Mouse (Mus musculus): ENCODE data around the gene Pcdh8. TPM values are rescaled to one million over a fixed set of nuclear protein-coding genes. Genes with fewer than 3 reads are reported as not detected.

Pcdh8 gene
- not detected for polyA plus RNA-seq (2017; shearing (Covaris generic))

DNA sequence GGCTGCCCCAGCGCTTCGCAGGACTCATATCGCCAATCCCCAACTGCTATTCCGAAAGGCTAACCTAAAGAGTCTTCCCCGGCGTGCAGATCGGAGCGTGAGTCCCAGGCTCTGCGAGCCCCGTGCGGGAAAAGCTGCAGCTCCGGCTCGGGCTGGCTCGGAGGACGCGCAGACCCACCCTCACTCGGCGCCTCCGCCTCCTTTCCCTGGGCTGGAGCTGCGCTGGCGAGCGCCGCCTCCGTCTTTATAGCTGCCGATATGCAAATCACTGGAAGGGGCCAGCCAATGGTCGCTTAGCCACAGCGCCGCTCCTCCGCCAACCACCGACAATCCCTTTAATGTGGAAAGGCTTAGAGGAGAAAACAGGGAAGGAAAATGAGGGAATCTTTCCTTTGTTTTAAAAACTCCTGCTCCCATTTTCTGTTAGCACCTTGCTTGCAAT, at the start of gene Pcdh8:
Gene Pcdh8, minus strand, starts transcription at position 219 of the 442 bp plus-strand sequence.

Other genes with a start within 250 kb of the Pcdh8 start
- gene Sugt1, start 183.6 kb downstream of the Pcdh8 start, polyA plus RNA-seq (2017; shearing (Covaris generic)): 133 TPM
- gene Cnmd, start 109.1 kb downstream of the Pcdh8 start, polyA plus RNA-seq (2017; shearing (Covaris generic)): not detected
- not detected for gene Olfm4, start 212.8 kb upstream of the Pcdh8 start, polyA plus RNA-seq (2017; shearing (Covaris generic))

Data from CD4-positive, CD25-positive, alpha-beta regulatory T cell, adult 9 weeks (primary cell).